Mouse (Mus musculus) heart, adult 2 months (tissue): ENCODE data around the gene Wdr61.

Experiments used
- CTCF ChIP-seq: fragments of 200-600 bp; IDR thresholded peaks from 2 replicates; pipeline ENCODE4 v1.8.1; 2022; ENCODE audit warnings: antibody characterized with exemption, mild to moderate bottlenecking, moderate library complexity
- EP300 ChIP-seq: fragments of 200-500 bp; IDR thresholded peaks from 2 replicates; pipeline ENCODE4 v1.6.1; 2011; ENCODE audit warnings: low read depth, low read length, control low read depth; ENCODE audit not compliant: insufficient read depth

DNA sequence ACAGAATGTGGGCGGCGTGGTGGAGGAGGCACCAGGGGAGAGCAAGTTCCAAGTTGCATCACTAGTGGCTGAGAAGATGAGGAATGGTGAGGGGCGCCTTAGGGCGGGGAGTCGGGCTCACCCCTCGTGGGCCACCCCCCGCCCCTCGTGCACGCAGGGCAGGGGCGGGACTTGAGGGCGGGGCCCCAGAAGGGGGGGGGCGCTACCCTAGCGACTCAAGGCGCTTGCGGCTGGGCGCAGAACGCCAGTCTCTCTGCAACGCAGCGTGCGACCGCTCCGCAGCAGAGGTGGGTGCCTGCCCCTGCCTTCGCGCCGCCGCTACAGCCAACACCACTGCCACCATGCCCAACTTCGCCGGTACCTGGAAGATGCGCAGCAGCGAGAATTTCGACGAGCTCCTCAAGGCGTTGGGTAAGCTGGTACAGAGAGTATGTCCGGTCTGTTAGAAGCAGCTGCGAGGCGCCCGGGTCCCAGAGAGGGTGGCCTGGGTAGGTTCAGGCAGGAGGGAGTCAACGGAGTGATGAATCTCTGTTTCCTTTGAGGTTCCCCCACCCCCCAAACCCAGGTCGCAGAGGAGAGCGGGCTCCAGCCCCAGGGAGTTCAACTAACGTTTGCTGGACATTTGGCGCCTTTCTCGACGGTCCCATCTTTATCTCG is 30.4 kb upstream of the Wdr61 start, which contains the start of gene Crabp1:
- no peak for TF ChIP-seq EP300
- TF ChIP-seq CTCF = no peak
